Mouse (Mus musculus) urinary bladder, postnatal 14 days (tissue): ENCODE results near the gene Grin2a.

ENCODE experiments used
- DNase-seq: peaks from one replicate; pipeline ENCODE4 v3.0.0; 2021; ENCODE audit warnings: low spot score

Grin2a gene

DNA sequence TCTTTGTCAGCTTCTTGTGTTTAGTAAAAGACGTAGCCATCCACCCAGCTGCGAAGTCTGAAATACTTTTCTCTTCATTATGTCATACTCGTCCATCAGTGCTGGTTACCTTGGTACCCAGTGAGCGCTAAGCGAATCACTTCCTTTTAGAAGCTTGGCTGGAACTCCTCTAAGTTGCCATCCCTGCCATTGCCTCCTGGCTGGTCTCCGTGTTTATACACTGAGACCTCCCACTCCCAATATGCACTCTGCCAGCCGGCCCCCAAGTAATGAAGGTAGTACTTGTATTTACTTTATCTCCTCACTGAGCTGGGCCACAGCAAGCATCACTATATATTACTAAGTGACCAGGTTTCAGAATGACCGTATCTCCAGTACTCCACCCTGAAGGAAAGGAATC is 242.8 kb downstream of the Grin2a start:
- no peak for DNase-seq

DNA sequence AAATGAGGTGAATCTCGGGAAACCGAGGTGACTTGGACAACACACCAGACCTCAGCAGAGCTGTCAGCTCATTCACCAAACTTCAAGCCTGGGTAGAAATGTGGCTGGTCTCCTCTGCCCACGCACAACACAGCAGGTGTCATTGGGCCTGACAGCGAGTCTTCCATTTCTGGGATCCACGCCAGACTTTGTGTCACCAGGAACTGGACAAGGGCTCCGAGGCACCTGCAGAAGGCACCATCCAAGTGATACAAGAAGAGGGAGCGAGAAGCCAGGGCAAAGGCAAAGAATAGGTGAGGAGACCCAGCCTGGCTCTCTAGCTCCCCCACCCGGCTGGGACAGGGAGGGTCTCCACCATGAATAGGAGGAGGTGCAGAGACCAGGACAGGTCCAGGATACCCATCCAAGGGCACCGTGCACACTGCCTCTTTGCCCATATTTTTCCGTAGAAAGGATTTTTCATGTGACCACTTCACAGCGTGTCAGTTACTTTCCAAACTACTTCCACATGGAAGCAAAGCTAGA is 244.3 kb downstream of the Grin2a start:
- no peak for DNase-seq

DNA sequence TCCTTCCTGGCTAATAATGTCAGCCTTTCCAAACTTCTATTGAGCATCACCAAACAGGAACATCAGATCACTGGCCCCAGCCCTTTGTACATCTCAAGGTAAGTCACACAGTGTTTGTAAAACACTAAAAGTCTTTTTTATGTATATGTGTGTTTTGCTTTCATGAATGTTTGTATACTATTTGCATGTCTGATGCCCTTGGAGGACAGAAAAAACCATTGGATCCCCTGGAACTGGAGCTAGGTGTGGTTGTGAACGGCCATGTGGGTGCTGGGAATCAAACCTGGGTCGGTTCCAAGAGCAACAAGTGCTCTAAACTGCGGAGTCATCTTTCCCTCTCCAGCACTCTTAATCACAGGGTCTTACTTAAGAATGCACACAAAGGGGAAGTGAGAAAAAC is 245.7 kb downstream of the Grin2a start:
- no peak for DNase-seq

DNA sequence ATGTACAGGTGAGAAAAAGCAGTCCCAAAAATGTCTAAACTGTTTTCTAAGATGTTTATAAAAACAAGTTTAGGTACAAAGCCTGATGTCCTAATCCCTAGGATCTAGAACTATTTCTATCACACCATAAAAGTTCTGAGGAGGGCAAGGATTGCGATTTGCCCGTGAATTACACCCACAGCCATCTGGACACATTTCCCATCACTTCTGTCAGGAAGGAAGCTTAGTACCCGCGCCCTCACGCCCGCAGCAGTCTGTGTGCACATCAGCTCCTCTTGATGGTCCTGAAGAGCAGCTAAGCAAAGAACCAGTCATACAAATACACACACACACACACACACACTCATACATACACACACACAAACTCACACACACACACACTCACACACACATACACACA is 252.9 kb downstream of the Grin2a start:
- DNase-seq, result no peak

DNA sequence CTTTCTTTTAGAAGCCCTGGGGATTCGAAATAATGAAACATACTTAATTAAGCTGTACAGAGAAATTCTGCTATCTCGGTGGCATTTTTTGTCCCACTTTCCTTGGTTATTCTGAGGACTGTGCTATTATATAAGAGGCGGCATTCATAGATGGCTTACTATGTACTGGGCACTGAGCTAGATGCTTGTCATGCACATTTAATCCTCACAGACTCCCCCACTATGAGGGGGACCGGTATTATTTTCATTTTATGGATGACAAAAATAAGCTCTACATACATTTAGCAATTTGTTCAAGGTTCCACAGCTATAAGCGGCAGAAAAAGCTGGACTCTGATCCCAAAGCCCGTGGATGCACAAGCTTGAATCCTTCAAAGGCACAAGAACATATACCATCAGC is 256.7 kb downstream of the Grin2a start:
- no peak for DNase-seq

DNA sequence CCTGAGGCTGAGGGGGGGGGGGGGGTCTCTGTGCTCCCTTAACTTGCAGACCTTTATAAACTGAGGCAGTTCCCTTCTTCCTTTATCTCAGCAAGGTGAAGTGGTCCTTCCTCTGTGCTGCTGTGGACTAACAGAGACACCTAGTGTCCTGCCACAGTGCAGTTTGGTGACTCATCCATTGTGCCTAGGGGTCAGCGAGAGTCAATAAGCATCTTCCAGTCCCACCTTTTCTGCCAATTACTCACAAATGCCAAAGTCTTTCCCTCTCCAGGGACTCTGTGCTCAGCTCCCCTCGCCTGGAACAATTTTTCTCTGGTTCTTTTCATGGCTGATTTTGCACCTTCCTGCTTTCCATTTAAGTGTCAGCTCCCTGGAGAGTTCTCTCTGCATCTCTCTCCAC is 258.2 kb downstream of the Grin2a start:
- no peak for DNase-seq

DNA sequence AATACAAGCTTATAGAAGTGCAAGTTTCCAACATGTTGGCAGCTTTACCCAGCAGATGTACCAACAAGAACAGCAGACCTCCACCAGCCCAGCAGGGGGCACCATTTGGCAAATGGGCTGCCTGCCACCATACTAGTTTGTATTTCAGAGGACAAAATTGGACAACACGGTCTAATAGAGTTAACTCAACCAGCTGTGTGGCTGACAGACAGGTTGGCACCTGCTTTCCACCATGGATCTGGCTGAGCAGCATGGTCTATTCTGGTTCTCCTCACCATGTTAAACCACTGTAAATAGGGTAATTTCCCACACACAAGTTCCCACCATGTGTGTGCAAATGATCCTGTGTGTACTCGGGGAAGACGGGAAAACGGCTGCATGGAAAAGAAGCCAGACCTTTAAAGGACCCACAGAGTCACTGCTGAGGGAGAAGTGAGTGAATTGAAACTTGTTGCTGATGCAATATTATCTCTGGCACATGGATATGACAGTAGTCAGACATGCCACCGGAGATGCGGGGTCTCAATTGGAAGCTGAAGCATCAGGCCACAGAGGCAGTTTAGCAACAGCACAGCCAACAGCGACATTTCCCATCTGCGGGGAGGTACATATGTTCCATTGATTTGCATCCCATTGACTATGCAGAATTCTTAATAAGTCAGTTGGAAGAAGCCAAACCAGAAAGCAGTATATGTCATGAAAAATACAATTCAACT is 259.8 kb downstream of the Grin2a start:
- no peak for DNase-seq

DNA sequence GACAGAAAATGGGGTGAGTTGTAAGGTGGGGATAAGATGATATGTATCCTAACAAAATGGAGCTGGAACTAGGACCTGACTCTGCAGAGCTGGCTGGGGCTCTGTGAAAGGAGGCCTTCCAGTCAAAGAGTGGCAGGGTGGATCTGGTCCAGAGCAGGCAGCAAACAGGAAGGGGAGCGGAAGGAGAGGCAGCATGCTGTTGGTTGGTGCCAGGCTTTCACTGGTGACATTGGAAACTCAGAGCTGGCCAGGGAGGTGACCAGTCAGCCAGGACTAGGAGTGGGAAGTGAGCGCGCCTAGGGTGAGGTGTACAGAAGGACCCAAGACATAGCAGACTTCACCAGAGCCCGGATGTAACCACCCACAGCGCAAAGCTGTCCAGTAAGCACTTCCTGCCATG is 267.8 kb downstream of the Grin2a start:
- no peak for DNase-seq

DNA sequence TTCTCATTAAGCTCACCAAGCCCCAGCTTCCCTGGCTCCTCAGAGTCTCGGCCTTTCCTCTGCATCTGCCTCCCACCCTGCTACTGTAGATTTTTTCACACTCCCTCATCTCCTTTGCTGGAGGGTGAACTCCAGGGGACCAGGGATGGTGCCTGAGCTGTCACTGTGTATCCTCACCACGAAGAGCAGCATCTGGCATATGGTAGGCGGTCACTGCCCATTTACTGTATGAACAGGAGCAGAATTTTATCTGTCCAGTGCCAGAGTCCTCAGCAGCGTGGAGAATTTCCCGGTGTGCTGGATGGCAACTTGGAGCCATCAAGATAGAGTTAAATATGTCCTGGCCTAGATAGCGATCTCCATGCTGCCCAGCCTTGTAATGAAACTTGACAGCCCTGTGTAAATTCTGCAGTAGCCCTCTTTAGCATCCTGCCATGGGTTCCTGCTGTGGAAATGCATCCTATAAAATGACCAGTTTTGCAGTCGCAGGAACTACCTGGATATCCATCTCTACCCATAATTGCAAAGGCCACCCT is 269.7 kb downstream of the Grin2a start:
- DNase-seq, result no peak

DNA sequence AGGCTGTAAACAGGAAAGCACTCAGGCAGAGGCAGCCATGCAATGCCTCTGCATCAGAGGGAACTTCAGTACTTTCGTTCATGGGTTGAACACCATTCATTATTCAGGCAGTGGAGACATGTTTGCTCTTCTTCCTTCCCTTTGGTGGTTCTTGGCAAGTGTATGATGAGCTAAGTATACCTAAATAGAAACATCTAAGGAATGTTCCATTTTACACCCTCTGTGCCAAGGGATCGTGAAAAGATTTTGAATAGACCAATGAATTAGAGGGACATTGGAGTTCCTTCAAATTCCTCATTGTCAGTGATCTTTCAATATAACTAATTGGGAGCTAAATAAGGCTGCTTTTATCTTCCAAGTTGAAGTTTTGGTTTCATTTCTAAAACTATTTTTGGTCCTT is 284.0 kb downstream of the Grin2a start:
- no peak for DNase-seq

DNA sequence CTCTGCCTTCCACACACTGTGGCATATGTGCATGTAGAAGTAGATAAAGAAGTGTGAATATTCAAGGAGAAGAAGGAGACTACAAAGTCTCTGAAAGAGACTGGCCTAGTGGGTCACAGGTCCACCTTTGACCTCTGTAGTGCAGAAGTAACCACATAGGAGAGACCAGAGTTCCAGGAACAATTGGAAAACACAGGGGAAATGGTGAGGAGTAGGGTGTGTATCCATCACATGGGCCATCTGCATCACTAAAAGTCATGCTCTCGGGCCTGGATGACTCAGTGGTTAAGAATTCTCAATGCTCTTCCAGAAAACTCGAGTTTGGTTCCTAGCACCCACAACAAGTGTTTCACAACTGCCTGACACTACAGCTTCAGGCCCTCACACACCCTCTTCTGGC is 285.4 kb downstream of the Grin2a start:
- no peak for DNase-seq

DNA sequence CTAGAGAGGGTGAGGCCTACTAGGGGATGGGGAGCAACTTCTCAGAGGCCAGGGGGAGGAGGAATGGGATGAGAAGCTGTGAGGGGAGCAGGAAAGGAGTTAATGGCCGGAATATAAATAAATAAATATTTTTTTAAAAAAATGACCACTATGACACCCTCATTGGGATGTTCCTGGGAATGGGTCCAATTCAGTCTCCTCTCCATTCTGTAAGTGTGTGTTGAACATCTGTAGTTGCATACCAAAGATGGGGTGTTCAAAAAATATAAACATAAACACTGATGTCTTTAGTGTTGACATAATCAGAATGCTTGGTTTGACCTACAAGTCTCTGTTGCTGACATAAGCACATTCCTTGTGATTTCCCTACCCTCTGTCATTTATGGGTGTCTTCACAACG is 298.2 kb downstream of the Grin2a start:
- DNase-seq, result no peak

DNA sequence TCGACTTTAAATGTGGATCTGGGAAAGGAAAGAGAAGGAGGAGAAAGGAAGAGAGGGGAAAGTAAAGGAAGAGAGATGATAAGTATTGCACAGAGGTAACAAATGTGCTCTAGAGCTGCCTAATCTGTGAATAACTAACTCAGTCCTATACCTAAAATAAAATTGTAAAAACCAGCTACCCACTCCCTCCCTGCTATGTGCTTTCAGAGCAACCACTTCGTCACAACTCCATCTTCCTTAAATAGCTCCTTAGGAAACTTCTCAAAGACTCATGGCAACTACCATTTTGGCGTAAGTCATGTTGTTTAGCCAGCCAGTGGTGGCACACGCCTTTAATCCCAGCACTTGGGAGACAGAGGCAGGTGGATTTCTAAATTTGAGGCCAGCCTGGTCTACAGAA is 301.3 kb downstream of the Grin2a start:
- no peak for DNase-seq

DNA sequence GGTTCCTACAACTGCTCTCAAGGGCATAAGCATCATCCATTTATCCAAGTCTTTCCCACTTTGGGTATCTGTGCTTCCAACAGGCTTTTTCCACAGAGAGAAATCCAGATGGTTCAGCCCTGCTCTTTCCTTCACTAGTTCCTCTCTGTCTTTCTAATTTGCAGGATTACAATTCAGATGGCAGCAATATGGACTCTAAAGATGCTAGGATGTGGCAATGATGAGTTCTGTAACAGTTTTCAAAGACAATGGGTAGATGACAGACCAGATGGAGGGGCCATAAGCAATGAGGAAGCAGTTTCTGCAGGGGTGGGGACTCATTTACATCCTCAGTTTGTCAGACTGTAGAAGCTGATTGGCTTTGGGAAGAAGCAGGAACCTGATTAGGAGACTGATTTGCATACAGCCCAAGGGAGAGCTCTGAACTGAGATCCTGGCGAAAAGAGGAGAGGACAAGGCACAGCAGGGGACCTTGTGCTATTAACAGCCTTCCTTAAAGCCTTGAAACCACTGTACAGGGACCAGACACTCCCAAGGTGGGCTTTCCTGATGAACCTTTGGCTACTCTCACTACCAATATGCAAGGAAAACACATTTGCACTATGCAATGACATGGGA is 306.7 kb downstream of the Grin2a start:
- no peak for DNase-seq

DNA sequence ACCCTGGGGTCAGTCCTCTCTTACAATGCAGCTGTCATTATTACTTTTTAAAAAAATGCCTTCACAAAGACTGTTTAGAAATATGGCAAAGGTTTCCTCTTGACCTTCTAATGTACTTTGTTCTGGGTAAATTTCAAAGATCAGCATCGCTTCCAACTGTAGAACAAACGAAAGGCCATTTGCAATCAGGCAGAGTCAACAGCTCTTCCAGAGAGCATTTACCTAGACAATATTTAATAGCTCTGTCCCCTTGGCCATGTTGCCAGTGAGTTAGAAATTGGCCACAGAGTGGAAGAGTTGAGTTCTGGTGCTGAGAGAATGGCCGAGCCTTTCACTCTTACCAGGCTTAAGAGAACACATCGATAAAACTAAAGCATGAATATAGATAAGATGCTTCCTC is 314.8 kb downstream of the Grin2a start:
- DNase-seq, result no peak

DNA sequence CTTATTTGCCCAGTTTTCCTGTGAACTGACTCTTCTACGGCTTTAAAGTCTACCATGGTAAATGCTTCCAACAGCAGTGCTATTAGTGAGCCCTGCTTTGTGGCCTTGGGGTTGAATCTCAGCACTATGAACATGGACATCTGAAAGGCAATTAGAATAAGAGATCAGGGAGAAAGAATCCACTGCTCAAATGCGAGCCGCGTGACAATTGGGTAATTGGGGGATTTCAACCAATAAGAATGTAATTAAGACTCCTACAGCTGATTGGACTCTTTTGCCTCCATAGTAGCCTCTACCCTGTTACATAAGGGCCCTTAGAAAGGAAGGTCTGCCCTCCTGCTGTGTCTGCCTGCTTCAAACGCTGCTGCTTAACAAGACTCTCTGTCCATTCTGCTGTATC is 315.4 kb downstream of the Grin2a start:
- DNase-seq, result no peak

DNA sequence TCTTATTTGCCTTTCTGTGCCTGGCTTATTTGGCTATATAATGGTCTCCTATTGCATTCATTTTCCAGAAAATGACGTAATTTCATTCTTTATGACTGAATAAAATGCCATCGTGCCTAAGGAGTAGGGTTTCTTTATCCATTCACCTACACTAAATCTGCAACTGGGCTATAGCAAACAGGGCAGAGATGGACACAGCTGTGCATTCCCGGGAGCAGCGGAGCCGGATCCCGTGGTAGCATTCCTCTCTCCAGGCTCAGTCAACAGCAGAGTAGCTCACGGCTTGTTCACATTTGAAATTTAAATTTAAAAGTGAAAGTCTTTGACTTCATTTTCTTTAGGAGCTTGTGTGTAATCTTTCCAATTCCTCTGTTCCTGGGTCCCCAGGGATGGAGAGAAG is 316.6 kb downstream of the Grin2a start:
- DNase-seq, result no peak

DNA sequence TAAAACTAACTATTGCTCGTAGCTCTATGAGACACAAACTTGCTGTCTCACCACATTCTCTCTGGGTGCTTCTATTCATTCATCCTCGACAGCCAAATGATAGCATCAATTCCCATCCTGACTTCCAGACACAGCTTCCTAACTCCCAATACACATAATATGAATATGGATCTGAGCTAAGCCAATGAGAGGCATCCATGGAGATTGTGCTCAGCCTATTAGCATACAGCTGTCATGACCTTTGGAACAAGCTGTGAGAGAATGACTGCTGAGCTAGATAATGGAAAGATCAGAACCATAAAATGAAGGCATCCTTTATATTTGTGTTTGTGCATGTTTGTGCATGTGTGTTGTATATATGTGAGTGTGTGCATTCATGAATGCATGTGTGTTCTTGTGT is 323.0 kb downstream of the Grin2a start:
- no peak for DNase-seq

DNA sequence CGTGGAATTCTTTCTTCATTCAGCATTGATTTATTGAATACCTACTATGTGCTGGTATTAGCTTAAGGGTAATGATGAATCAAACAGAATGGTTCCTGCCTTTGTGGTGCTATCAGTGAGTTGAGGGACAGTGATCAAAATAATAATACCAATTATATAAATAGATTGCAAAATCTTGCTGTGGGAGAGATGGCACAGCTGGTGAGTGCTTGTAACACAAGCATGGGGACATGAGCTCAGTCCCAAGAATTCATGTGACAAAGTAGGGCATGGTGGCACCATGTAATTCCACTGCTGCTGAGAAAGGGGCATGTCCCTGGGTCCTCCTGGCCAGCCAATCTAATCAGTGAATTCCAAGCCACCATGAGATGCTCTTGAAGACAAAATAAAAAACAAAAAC is 324.1 kb downstream of the Grin2a start:
- no peak for DNase-seq

DNA sequence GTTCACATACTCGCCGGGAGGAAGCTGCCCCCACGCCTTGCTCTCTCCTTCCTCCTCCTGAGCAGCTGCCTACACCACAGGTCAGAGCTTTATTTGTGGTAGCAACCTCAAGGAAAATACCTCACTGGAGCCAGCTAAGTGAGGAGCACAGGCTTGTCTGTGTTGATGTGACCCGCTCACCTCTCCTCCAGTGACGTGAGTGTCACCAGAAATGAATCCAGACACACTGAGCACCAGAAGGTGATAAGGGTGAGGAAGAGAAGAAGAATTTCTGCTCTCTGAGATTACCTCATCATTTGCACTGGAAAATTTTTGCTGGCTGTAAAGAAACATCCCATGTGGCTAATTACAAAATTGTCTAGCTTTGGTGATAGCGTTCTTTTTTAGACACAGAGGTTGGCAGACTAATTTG is 324.6 kb downstream of the Grin2a start:
- DNase-seq, result no peak

DNA sequence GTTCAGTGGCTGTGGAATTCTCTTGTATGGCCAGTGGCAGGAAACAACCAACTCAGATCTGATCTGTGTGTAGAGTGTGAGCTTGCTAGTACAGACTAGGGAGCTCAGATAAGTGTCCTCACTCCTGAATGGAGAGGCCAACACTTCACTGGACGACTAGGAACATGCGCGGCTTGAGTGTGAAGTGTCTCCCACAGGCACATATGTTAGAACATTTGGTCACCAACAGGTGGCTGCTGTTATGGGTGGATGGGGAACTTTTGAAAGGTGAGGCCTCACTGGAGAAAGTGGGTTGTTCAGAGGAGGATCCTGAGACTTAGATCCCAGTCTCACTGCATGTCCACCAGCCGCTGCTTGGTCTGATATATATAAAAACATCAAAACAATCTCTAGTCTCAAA is 329.5 kb downstream of the Grin2a start:
- no peak for DNase-seq

DNA sequence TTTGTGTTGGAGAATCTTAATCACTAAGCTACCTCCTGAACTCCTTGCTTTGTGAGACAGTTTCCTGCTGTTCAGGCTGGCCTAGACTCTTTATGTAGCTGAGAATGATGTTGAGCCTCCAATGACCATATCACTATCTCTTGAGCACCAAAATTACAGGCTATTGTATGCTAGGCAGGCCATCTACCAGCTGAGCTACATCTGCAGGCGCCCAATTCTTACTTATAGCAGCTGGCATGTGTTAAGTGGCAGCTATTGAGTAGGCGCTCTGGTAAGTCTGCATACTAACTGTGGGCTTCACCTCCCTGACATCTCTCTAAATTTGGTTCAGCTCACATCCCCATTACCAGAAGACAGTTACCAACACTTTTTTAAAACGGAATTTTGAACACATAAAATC is 331.3 kb downstream of the Grin2a start:
- DNase-seq, result no peak

DNA sequence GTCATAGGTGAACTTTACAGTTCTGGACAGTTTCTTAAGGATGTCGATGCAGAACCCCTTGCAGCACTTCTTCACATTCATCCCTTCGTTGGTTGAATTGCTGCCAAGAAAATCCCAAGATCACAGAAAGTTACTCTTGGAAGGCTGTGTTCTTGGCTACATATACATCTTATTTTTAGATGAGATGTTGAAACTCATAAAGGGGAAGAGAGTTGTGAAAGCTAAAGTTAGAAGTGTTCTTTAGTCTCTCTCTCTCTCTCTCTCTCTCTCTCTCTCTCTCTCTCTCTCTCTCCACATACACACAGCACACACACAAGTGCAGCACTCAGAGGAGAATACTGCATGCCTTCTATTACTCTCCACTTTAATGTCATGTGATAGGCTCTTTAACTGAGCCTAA is 331.9 kb downstream of the Grin2a start:
- no peak for DNase-seq
